Mouse (Mus musculus): ENCODE results near the gene Med14. TPM values are rescaled to one million over a fixed set of nuclear protein-coding genes. Genes with fewer than 3 reads are reported as not detected.

Med14 gene
- polyA plus RNA-seq, 1 experiment from 2014 or later, result 28.1 TPM

DNA sequence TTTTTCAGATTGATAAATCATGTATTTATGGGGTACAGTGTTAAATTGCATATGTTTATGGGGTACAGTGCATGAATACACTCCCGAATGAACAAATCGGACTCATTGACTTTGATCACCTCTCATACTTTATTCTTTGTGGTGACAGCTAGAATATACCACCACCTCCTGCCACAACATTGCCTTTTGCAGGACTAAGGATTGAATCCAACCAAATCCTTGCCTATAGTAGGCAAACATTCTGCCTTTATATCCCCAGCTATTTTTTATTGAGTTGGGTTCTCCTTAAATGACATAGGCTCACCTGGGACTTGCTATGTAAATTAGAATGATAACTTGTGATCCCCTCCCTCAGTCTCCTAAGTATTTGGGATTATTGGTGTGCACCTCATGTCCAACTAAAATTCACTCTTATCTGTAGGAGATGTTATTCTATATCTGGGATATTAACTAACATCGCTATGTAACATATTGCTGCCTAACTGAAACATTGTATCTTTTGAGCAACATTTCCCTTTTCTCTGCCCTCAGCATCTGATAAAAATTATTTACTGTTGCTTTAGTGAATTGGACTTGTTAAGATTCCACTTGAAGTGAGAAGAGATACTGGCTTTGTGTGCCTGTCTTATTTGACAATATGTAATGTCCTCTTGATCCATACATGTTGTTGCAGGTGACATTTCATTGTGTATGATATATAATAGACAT, 1.4 kb upstream of the Med14 start:
- Histone ChIP-seq H3K4me2 (ENCODE audit: low read depth, low read length) (peak overlapping the region; percentile 51), H3K36me3 (replicated peaks; ENCODE audit: control insufficient read depth, insufficient read depth, low read depth, low read length) (no peaks in the 10 kb centered on the region), H3K27ac (replicated peaks; ENCODE audit: low read depth, low read length) (peak overlapping the region; percentile 95; the same call in 1 of the 2 replicates), H3K9me3 (replicated peaks; ENCODE audit: control insufficient read depth, low read length) (no peaks in the 10 kb centered on the region), H3K9ac (replicated peaks; ENCODE audit: low read length) (peak overlapping the region; percentile 74), H3K4me1 (ENCODE audit: control insufficient read depth, insufficient read depth, low read length) (no peaks in the 10 kb centered on the region), H3K27me3 (ENCODE audit: control insufficient read depth, insufficient read depth, low read length) (peaks cover 8% of the 10 kb centered on the region), H3K4me3 (ENCODE audit: low read depth, low read length) (peak overlapping the region; percentile 66)
- 80% methylated on average over 3 of the region's 3 CpGs for WGBS
- DNase-seq (ENCODE audit: low spot score) (no peak), ATAC-seq (replicated peaks; ENCODE audit: insufficient number of reproducible peaks, low FRiP score, low TSS enrichment, low read depth) (no peak)

- peak overlapping the region; percentile 95 for H3K27ac ChIP-seq (replicated peaks; ENCODE audit: low read depth, low read length)
Observed at GRCm38 (mm10) chrX:12762334-12763126, 657 bp upstream of the Med14 start.

GRCm38 (mm10) chrX:12761259-12761625, 631 bp downstream of the Med14 start:
- peak; percentile 47 for DNase-seq (ENCODE audit: low spot score)
- WGBS, result 12% methylated on average over 25 of the region's 25 CpGs

More at GRCm38 (mm10) chrX:12762334-12763126, 657 bp upstream of the Med14 start:
- no peaks in the 10 kb centered on the region for H3K9me3 ChIP-seq (replicated peaks; ENCODE audit: control insufficient read depth, low read length)
- peak overlapping the region; percentile 51 for H3K4me2 ChIP-seq (ENCODE audit: low read depth, low read length)
- ATAC-seq (replicated peaks; ENCODE audit: insufficient number of reproducible peaks, low FRiP score, low TSS enrichment, low read depth) (no peak), DNase-seq (ENCODE audit: low spot score) (no peak)
- no peaks in the 10 kb centered on the region for H3K4me1 ChIP-seq (ENCODE audit: control insufficient read depth, insufficient read depth, low read length)
- 13% methylated on average over 32 of the region's 32 CpGs for WGBS
- H3K4me3 ChIP-seq (ENCODE audit: low read depth, low read length), result peak overlapping the region; percentile 66
- peaks cover 8% of the 10 kb centered on the region for H3K27me3 ChIP-seq (ENCODE audit: control insufficient read depth, insufficient read depth, low read length)
- H3K36me3 ChIP-seq (replicated peaks; ENCODE audit: control insufficient read depth, insufficient read depth, low read depth, low read length), result no peaks in the 10 kb centered on the region
- peak overlapping the region; percentile 74 for H3K9ac ChIP-seq (replicated peaks; ENCODE audit: low read length)

GRCm38 (mm10) chrX:12760501-12760900, 1.4 kb downstream of the Med14 start:
- Histone ChIP-seq H3K36me3 (replicated peaks; ENCODE audit: control insufficient read depth, insufficient read depth, low read depth, low read length) (no peaks in the 10 kb centered on the region), H3K27ac (replicated peaks; ENCODE audit: low read depth, low read length) (no peak overlapping the region), H3K9me3 (replicated peaks; ENCODE audit: control insufficient read depth, low read length) (no peaks in the 10 kb centered on the region), H3K4me1 (ENCODE audit: control insufficient read depth, insufficient read depth, low read length) (no peaks in the 10 kb centered on the region), H3K9ac (replicated peaks; ENCODE audit: low read length) (no peak overlapping the region; the same call in 1 of the 2 replicates), H3K4me3 (ENCODE audit: low read depth, low read length) (peak overlapping the region; percentile 66), H3K27me3 (ENCODE audit: control insufficient read depth, insufficient read depth, low read length) (peaks cover 8% of the 10 kb centered on the region), H3K4me2 (ENCODE audit: low read depth, low read length) (peak overlapping the region; percentile 27)
- DNase-seq (ENCODE audit: low spot score) (no peak), ATAC-seq (replicated peaks; ENCODE audit: insufficient number of reproducible peaks, low FRiP score, low TSS enrichment, low read depth) (no peak)
- WGBS, result 21% methylated on average over 8 of the region's 8 CpGs

More at GRCm38 (mm10) chrX:12761259-12761625, 631 bp downstream of the Med14 start:
- H3K36me3 ChIP-seq (replicated peaks; ENCODE audit: control insufficient read depth, insufficient read depth, low read depth, low read length), result no peaks in the 10 kb centered on the region
- H3K4me1 ChIP-seq (ENCODE audit: control insufficient read depth, insufficient read depth, low read length), result no peaks in the 10 kb centered on the region
- peak overlapping the region; percentile 74 for H3K9ac ChIP-seq (replicated peaks; ENCODE audit: low read length)
- H3K27me3 ChIP-seq (ENCODE audit: control insufficient read depth, insufficient read depth, low read length), result peaks cover 8% of the 10 kb centered on the region
- peak; percentile 22; the same call in 1 of the 2 replicates for ATAC-seq (replicated peaks; ENCODE audit: insufficient number of reproducible peaks, low FRiP score, low TSS enrichment, low read depth)
- H3K4me3 ChIP-seq (ENCODE audit: low read depth, low read length), result peak overlapping the region; percentile 66
- peak overlapping the region; percentile 95 for H3K27ac ChIP-seq (replicated peaks; ENCODE audit: low read depth, low read length)
- H3K9me3 ChIP-seq (replicated peaks; ENCODE audit: control insufficient read depth, low read length), result no peaks in the 10 kb centered on the region
- peak overlapping the region; percentile 29 for H3K4me2 ChIP-seq (ENCODE audit: low read depth, low read length)

DNA sequence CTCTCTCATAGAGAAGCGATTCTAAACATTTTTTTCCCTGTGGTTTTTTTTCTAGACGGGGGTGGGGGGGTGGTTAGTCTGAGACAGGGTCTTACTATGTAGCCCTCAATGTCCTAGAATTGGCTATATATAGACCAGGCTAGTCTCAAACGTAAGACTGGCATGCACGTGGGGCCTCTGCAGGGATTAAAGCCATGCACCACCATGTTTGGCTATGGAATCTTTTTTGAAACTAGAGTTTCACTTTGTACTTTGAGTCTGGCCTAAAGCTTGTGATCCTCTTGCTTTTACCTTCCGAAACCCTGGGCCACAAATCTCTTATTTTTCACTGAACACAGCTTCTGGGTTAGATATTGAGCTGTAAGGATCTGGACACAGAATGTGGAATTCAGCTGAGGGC, 2.2 kb downstream of the Med14 start:
- Histone ChIP-seq H3K4me3 (ENCODE audit: low read depth, low read length) (no peak overlapping the region), H3K4me1 (ENCODE audit: control insufficient read depth, insufficient read depth, low read length) (no peaks in the 10 kb centered on the region), H3K27ac (replicated peaks; ENCODE audit: low read depth, low read length) (no peak overlapping the region), H3K9ac (replicated peaks; ENCODE audit: low read length) (no peak overlapping the region), H3K4me2 (ENCODE audit: low read depth, low read length) (peak overlapping the region; percentile 23; the same call in 1 of the 2 replicates), H3K36me3 (replicated peaks; ENCODE audit: control insufficient read depth, insufficient read depth, low read depth, low read length) (no peaks in the 10 kb centered on the region), H3K27me3 (ENCODE audit: control insufficient read depth, insufficient read depth, low read length) (peaks cover 8% of the 10 kb centered on the region), H3K9me3 (replicated peaks; ENCODE audit: control insufficient read depth, low read length) (no peaks in the 10 kb centered on the region)
- DNase-seq (ENCODE audit: low spot score) (no peak), ATAC-seq (replicated peaks; ENCODE audit: insufficient number of reproducible peaks, low FRiP score, low TSS enrichment, low read depth) (no peak)
- WGBS, result 58% methylated on average over 5 of the region's 5 CpGs

GRCm38 (mm10) chrX:12747886-12748285, 14.0 kb downstream of the Med14 start:
- Histone ChIP-seq H3K27ac (replicated peaks; ENCODE audit: low read depth, low read length) (no peak overlapping the region), H3K9ac (replicated peaks; ENCODE audit: low read length) (no peak overlapping the region), H3K27me3 (ENCODE audit: control insufficient read depth, insufficient read depth, low read length) (no peaks in the 10 kb centered on the region), H3K4me2 (ENCODE audit: low read depth, low read length) (no peak overlapping the region), H3K4me1 (ENCODE audit: control insufficient read depth, insufficient read depth, low read length) (no peaks in the 10 kb centered on the region), H3K4me3 (ENCODE audit: low read depth, low read length) (no peak overlapping the region), H3K36me3 (replicated peaks; ENCODE audit: control insufficient read depth, insufficient read depth, low read depth, low read length) (no peaks in the 10 kb centered on the region), H3K9me3 (replicated peaks; ENCODE audit: control insufficient read depth, low read length) (no peaks in the 10 kb centered on the region)
- no peak for ATAC-seq (replicated peaks; ENCODE audit: insufficient number of reproducible peaks, low FRiP score, low TSS enrichment, low read depth)
- WGBS, result 87% methylated on average over 4 of the region's 4 CpGs
- DNase-seq (ENCODE audit: low spot score), result no peak

GRCm38 (mm10) chrX:12746729-12747128, 15.1 kb downstream of the Med14 start:
- Histone ChIP-seq H3K9me3 (replicated peaks; ENCODE audit: control insufficient read depth, low read length) (no peaks in the 10 kb centered on the region), H3K4me3 (ENCODE audit: low read depth, low read length) (no peak overlapping the region), H3K4me2 (ENCODE audit: low read depth, low read length) (no peak overlapping the region), H3K9ac (replicated peaks; ENCODE audit: low read length) (no peak overlapping the region), H3K36me3 (replicated peaks; ENCODE audit: control insufficient read depth, insufficient read depth, low read depth, low read length) (no peaks in the 10 kb centered on the region), H3K27me3 (ENCODE audit: control insufficient read depth, insufficient read depth, low read length) (no peaks in the 10 kb centered on the region), H3K27ac (replicated peaks; ENCODE audit: low read depth, low read length) (no peak overlapping the region), H3K4me1 (ENCODE audit: control insufficient read depth, insufficient read depth, low read length) (no peaks in the 10 kb centered on the region)
- 90% methylated on average over 3 of the region's 3 CpGs for WGBS
- ATAC-seq (replicated peaks; ENCODE audit: insufficient number of reproducible peaks, low FRiP score, low TSS enrichment, low read depth) (no peak), DNase-seq (ENCODE audit: low spot score) (no peak)

- no peak overlapping the region for H3K4me3 ChIP-seq (ENCODE audit: low read depth, low read length)
Observed at GRCm38 (mm10) chrX:12740396-12740795, 21.5 kb downstream of the Med14 start.

More at GRCm38 (mm10) chrX:12740396-12740795, 21.5 kb downstream of the Med14 start:
- no peak overlapping the region for H3K9ac ChIP-seq (replicated peaks; ENCODE audit: low read length)
- H3K27me3 ChIP-seq (ENCODE audit: control insufficient read depth, insufficient read depth, low read length), result no peaks in the 10 kb centered on the region
- DNase-seq (ENCODE audit: low spot score) (no peak), ATAC-seq (replicated peaks; ENCODE audit: insufficient number of reproducible peaks, low FRiP score, low TSS enrichment, low read depth) (no peak)
- H3K4me1 ChIP-seq (ENCODE audit: control insufficient read depth, insufficient read depth, low read length), result no peaks in the 10 kb centered on the region
- no peak overlapping the region for H3K27ac ChIP-seq (replicated peaks; ENCODE audit: low read depth, low read length)
- H3K9me3 ChIP-seq (replicated peaks; ENCODE audit: control insufficient read depth, low read length), result no peaks in the 10 kb centered on the region
- no peaks in the 10 kb centered on the region for H3K36me3 ChIP-seq (replicated peaks; ENCODE audit: control insufficient read depth, insufficient read depth, low read depth, low read length)
- no peak overlapping the region for H3K4me2 ChIP-seq (ENCODE audit: low read depth, low read length)

Data from embryonic facial prominence, embryonic 11.5 days (tissue).